Mouse (Mus musculus): ENCODE measurements around the gene Mkrn2.

- TF ChIP-seq CTCF (IDR thresholded peaks at IDR 0.05; ENCODE audit: low read depth) (no peak), EP300 (IDR thresholded peaks at IDR 0.05; ENCODE audit: low read depth) (no peak)
These were observed 36.1 kb upstream of the Mkrn2 start for GRCm38 (mm10) chr6:115565479-115566045.

All from liver, postnatal 0 days (tissue).